Mouse (Mus musculus): ENCODE data around the gene Daam1. TPM values are rescaled to one million over a fixed set of nuclear protein-coding genes. Genes with fewer than 3 reads are reported as not detected.

The Daam1 gene
- polyA plus RNA-seq, 1 experiment from 2014 or later: 3.8 TPM

DNA sequence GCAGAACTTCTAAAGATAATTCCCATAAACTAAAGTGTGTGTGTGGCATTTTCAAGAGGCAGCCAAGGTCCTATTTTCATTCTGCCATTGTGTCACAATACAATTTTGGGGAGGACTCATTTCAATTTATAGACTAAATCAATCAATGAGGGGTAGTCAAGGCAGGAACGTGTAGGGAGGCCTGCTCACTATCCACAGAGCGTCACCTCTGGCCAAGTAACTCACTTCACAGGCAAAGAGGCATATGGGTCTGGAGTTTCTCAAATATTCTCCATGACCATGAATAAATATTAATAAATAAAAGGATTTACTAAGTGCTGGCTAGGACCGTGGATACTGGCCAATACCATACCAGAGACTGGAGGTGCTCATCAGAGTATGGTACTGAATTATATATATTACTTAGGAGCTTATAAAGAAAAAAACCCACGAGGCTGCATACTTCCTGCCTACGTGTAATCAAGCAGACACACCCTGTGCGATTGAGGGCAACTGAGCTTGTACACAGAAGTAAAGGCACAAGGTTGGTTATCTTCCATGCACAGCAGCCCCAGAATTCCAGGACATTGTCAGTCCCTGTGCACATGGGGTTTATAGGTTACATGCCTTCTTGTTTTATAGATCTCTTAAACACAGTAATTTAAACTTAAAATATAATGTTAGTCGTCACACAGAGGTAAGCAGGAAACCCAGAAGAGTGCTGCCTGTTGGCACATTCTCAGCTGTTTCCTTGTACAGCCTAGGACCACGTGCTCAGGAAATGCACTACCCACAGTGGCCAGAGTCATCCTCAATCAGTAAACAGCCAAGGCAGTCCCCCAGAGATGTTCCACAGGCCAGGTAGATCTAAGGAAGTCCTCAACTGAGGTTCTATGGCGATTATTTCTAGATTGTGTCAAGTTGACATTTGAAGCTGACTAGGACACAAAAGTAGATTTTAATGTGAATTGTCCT, 101.8 kb downstream of the Daam1 start:
- peak; percentile 70 for DNase-seq (ENCODE audit: low spot score)

DNA sequence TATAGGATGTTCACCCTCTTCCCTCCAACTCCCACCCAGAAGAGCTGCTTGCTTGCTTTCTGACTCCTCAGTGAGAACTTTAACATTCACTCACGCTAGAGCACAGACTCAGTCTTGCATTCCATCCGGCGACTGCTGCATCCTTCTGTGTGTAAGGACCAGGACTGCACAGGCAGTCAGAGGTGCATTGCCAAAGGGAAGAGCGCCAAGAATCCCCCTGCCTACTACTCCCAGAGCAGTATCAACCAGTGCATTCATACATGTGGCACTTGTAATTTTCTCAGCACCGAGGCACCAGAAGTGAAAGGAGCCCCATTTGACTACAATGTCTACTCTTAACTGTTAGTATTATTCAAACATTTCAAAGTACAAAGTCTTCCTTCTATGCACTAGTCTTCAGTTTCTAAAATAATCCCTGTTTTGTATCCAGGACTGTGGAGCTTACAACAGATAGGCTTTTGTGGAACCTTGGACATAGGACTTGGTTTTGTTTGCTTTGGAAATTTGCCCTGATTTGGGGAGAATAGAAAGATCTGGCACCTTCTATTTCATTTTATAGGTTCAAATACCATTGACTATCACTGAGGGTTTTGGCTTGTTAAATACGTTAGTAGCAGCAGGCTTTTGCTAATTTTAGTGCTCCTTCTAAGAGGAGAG, 103.2 kb downstream of the Daam1 start:
- DNase-seq (ENCODE audit: low spot score): no peak

DNA sequence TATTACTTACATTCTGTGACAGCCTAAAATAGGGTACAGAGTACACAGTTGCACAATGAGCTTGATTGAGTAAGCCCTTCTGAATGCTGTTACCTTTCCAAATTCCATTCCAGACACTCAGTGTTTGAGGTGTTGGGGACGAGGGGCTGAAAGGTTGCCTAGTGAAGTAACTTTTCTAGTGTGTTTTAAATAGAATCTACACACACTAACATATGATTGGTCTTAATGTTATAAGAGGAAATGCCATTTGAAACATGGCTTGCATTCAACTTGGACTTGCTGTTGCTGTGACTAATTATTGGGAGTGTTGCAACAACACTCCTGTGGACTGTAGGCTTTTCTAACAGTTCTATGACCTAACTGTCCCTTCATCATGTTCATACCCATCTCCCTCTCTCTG, 105.8 kb downstream of the Daam1 start:
- DNase-seq (ENCODE audit: low spot score): no peak

DNA sequence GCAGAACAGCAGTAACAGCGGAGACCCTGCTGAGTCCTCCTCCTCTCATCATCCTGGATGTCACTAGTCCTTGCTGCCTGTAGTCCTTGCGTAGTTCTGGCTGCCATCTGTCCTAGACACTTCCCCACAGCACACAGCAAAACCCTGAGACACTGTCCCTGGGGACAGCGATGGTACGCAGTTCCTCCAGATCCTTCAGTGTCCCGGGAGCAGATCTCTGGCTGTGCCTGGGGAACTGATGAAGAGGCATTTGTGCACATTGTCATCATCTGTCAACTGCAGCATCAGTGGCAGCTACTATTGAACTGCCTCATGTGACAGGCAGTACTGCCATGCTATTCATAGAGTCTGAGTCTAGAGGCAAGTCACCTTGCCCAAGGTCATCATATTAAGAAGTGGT, 107.6 kb downstream of the Daam1 start:
- DNase-seq (ENCODE audit: low spot score): no peak

DNA sequence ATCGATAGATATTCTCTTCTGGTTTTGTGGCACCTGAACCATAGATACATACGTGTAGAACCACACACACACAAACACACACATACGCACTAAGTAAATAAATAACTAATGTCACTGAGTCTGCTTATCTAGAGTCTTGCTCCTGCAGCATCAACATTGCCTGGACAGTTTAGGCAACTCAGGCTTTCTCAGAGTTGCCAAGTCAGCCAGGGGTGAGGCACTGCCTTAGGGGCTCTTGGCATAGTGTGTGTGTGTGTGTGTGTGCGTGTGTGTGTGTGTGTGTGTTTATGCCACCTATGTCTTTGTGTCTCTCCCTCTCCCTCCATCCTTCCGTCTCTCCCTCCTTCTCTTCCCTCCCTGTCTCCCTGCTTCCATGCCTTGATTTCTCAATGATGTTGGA, 110.4 kb downstream of the Daam1 start:
- DNase-seq (ENCODE audit: low spot score): no peak

DNA sequence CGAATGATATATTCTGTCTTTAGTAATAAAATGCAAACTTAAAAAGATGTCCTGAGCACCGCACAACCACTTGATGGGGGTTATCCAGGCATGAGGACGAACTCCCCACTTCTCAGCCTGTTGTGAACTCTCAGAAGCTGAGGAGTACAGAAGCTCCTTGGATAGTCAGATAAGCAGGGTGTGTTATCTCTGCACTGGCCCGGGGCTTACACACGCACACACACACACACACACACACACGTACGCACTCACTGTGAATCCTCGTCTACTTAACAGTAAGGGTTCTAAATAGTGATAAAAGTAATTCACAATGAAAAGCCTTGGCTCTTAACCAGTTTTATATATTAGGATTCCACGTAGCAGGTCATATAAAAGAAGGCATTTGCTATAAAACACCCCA, 112.2 kb downstream of the Daam1 start:
- no peak for DNase-seq (ENCODE audit: low spot score)

DNA sequence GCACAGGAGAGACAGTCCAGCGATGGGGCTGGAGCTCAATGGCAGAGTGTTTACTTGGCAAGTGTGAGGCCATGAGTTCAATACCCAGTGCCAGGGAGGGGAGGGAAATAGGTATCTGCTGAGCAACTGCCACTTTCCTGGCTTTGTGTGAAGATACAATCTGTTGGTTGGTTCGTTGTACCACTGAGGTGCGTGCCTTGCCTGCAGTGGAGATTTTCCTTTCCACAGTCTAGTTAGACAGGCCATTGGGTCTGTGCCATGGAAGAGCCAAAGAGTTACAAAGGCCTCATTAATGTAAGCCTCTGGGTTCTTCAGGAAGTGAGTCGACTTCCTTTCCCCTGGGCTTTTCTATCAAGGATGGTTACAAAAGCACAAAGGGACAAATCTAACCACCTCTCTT, 112.8 kb downstream of the Daam1 start:
- DNase-seq (ENCODE audit: low spot score): no peak

DNA sequence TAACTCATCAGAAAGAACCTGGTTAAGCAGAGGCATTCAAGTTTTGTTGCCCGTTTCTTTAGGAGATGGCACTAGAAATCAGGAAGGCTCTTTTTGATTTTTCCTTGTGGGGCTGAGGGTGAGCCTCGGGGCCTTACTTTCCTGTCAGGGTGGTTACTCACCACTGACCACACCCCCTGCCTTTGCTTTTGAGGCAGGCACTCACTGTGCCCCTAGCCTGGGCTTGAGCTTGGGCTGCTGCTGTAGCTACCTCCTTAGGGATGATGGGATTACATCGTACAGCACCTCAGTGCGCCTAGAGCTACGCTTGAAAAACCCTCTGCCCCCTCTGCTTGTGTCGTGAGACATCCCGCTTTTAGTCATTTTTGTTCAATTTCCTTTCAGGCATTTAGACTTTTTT, 115.0 kb downstream of the Daam1 start:
- no peak for DNase-seq (ENCODE audit: low spot score)

DNA sequence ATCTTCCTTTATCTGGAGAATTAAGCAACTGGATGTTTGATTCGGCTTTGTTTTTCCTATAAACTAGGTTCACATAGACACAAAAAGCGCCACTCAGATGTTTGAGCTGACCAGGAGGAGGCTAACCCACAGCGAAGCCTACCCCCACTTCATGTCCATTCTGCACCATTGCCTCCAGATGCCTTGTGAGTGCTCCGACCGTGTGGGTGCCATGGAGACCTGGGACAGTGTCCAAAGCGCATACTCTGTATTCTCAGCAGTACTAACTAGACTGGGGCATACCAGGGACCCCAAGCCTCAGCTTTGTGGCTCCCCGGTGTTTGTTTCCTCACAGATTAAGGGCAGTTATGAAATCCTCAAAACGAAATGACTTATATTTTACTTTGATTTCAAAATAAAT, 115.6 kb downstream of the Daam1 start:
- DNase-seq (ENCODE audit: low spot score): no peak

DNA sequence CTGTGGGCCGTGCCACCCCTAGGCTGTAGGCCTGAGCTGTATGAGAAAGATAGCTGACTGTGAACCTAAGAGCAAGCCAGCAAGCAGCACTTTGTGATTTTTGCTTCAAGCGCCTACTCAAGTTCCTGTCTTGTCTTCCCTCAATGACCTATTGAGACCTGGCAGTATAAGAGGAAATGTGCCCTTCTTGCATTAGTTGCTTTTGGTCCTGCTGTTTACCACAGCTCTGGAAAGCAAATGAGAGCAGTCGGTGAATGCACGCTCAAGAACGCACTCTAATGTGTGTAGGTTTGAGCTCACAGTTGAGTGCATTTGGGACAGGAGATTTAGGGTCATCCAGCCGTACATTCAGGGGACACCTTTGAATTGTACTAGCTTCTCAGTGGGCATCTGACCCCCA, 118.1 kb downstream of the Daam1 start:
- DNase-seq (ENCODE audit: low spot score): no peak

DNA sequence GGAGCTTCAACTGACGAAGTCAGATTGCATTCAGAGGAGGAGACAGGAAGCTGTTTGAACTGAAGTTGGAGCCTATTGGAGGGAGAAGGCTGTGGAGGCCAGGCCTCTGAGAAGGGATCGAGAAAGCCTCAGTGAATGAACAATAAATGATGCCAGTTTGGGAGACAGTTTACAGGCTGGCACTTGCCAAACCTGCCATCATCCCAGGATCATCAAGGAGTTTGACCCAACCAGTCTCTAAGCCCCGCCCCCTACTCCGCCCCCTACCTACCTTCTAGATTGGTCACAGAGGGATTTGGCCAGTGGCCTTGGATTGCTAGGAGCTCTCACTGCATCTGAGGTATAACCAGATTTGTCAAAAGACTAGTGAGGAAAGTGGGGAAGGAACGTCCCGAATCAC, 118.7 kb downstream of the Daam1 start:
- no peak for DNase-seq (ENCODE audit: low spot score)

DNA sequence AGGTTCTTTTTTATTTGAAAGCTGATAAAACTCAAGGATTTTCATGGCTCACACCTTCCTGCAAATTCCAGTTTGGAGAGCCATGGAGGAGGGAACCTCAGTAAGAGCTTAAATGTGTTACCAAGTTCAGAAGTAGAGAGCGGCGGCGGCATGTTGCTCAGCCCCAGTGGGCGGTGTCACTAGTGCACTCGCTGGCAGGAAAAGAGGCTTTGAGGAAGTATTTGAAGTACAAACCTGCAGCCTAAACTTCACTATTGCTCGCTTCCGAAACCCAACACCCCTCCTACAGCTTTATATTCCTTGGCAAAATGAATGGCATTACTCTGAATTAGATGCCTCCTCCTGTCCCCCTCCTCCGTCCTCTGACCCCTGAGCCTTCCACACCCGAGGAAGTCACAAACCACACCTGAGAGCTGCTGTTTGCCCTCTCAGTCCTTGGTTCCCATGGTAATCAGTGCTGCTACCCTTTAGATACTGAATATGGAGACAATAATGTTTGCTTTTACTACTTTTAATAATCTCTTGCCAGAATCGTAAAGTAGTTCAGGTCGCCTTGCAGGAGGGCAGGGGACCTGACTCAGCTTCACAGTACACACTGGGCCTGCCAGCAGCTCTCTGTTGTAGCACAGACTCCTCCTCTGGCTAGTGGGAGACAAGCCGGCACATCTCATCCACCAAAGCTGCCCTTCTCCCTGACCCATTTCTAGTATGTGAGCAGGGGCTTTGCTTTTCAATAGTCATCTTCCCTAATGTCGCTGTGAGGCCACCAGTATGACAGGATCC, 119.4 kb downstream of the Daam1 start:
- DNase-seq (ENCODE audit: low spot score): no peak

DNA sequence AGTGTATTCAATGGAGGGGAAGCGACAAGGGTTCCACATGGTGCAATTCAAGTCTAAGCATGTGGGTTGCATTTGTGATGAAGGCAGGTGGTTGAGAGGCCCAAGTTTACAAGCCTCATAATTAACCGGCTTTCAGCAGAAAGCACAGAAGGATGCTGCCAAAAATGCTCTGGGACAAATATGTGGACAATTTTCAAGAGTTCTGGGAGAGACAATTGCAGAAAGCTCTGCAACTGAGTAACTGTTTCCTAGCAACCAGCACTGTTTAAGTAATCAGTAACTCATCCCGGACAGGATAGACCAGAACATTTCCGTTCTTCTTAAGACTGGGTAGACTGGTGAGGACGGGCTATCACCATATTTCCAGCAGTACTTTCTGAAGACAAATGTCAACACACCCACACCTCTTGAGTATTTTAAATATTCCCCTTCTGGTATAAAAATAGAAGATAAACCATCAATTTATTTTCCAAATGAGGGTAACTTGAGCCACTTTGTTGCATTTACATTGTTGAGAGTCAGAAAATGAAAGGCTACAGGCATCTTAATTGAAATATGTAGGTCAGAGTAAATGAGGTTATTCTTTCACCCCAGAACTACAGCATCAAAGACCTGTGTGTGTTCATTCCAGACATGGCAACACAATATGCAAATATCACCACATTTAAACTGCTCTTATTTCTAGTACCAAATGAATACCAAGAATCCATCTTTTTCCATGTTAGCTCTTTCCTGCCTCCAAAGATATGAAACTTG, 123.5 kb downstream of the Daam1 start:
- no peak for DNase-seq (ENCODE audit: low spot score)

DNA sequence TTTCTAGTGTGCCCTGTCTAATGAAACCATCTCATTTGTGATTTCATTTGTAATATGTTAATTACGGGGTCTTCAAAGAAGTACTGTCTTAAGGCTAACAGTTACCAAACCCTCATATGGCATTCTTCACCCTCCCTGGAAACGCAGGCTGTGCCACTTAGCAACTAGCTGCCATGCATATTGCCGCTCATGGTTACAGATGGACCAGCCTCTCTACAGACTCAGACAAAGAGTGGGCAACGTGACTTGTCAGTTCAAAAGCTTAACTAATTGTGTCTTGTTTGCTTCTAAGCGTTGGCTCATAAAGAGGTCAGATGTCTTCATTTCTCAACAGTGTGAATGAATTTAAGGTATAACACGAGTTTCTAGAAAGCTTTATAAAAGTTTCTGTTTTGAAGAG, 126.1 kb downstream of the Daam1 start:
- no peak for DNase-seq (ENCODE audit: low spot score)

DNA sequence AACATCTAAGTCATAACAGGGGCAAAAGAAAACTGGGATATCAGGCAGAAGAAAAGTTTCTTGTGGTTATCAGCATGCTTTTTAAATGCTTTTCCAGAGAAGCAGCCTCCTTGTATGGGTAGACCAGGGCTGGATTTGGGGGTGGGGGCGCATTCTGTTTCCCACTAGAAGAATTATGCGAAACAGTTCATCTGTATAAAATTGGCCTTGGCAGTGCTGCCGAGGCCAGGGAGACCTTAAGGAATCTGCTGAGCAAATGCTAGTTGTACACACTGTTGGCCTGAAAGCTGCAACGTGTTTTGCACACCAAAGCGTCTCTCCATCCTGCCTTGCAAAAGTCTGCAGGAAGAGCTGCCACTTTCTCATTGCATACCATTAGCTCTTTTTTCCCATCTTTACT, 126.6 kb downstream of the Daam1 start:
- DNase-seq (ENCODE audit: low spot score): no peak

DNA sequence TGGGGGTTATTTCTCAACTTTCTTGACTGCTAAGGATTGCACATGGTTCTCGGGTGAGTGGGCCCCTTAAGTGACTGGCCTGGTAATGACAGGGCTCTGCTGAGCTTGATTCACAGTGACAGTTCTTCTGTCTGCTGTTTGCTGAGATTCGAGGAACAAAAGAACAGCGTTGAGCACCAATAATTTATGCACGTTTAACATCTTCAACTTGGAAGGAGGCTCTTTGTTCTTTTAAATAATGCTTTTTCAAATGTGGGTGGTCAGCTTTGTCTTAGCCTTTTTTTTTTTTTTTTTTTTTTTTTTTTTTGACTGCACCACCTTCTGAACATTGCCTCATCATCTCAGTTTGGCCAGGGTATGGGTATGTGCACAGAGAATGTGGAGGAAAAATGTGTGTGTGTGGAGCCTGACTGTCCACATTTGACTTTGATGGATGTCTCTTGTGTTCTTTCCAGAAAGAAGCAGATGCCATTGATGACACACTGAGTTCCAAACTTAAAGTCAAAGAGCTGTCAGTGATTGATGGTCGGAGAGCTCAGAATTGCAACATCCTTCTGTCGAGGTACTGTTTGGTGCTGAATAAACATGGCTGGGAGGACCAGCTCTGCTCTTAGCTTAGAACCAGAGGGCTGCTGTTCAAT, 128.6 kb downstream of the Daam1 start:
- no peak for DNase-seq (ENCODE audit: low spot score)

DNA sequence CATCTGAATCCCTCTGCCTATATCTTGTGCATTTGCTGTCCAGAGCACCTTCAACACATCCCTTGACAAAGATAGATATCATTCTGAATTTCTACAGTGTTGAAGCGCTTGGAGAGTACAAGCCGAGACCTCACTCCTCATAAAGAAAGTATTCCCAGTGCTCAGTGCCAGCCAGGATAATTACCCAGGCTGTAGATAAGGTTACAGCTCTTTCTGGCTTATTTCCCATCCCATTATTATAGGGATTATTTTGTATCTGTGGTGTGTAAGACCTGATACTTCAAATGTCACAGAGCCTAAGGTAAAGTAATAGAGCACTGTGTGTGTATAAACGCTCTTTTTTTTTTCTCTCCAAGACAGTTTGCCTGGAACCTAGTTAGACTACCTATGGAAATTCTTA, 130.8 kb downstream of the Daam1 start:
- no peak for DNase-seq (ENCODE audit: low spot score)

DNA sequence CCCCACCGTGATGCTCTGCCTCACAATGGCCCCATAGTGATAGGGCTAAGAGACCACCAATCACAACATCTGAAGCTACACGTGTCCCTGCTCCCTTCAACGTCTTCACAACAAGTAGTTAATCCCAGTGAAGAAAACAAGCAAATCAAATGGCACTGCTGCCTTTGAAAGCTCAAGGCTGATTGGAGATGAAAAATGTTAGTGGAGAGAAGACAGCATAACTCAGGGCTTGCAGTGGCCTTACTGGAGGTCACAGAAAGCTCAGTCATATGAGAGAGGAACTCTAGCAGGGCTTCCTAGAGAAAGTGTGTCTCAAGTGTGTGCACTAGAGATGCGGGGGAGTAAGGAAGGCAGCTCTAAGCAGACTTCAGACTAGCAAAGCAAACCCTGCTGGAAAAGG, 131.7 kb downstream of the Daam1 start:
- no peak for DNase-seq (ENCODE audit: low spot score)

DNA sequence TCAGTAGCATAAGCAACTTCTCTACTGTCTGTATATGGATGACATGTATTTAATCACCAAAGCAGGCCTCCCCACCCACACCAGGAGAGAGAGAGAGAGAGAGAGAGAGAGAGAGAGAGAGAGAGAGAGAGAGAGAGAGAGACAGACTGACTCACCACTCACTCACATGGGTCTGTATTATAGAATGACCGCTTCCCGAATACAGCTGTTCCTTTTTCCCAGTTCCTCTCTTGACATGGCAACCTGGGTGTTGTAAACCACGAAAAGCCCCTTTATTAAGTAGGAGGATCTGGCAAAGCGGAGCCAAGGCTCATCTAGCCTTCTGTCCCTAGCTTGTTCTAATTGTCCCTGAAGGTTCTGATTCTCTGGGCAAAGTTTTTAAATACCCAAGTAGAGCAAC, 137.7 kb downstream of the Daam1 start:
- no peak for DNase-seq (ENCODE audit: low spot score)

DNA sequence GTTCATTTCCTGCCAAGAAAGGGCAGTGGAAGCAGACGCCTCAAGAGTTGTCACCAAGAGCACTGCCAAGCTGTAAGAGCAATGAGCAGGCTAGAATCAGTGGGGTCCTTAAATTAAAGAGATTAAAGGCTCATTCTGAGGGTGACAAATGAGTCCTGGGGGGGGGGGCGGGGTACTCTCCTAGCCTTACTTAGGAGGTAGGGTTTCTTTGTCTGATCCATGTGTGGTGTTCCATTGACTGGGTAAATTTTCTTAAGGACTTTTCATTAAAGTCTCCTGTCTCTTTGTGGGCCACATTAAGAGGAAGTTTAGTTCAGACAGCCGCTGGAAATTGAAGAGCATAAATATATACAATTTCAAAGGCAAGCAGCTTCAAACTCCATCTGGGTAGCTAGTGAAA, 138.1 kb downstream of the Daam1 start:
- no peak for DNase-seq (ENCODE audit: low spot score)

DNA sequence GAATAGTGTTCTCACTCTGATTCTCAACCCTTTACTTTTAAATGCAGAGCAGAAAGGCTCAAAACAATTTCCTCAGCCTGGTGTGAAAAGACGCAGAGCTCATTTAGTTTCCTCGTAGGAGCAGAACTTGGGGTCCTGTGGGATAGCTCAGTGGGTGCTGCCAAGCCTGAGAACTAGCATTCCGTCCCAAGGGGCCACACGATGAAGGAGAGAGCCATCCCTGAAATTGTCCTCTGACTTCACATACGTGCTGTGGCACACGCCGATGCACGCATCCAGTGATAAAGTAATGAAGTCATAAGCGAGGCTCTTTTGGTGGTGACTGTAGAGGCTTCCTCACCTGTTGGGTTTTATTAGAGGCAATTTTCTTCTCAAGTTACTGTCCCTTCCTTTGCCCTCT, 138.6 kb downstream of the Daam1 start:
- no peak for DNase-seq (ENCODE audit: low spot score)
